Mouse (Mus musculus): ENCODE data around the gene Slc45a1. TPM values are rescaled to one million over a fixed set of nuclear protein-coding genes. Genes with fewer than 3 reads are reported as not detected.

The Slc45a1 gene
- not detected in 2 replicates for polyA plus RNA-seq (2014; fragmentation: Nextera tagmentation; extraction: Ambion mirVana)

GRCm38 (mm10) chr4:150651390-150652277 lies at the start of gene Slc45a1:
Slc45a1 (minus strand) TSS chr4:150652174.
- Histone ChIP-seq H3K4me3 (ENCODE audit: low read depth, low read length) (peak within 1 kb of the TSS; percentile 19), H3K9ac (peak within 1 kb of the TSS; percentile 4; the same call in 1 of the 2 replicates), H3K4me2 (peak within 1 kb of the TSS; percentile 49), H3K27ac (ENCODE audit: low read depth) (no peak within 1 kb of the TSS), H3K27me3 (ENCODE audit: insufficient read depth, low read length) (peaks cover 19% of the 10 kb centered on the region), H3K36me3 (ENCODE audit: insufficient read depth) (no peaks in the 10 kb centered on the region), H3K9me3 (ENCODE audit: low read depth, low read length) (no peaks in the 10 kb centered on the region), H3K4me1 (ENCODE audit: insufficient read depth) (no peaks in the 10 kb centered on the region)
- no peak for TF ChIP-seq CTCF (IDR thresholded peaks at IDR 0.05; ENCODE audit: low read depth)
- ATAC-seq (ENCODE audit: insufficient read depth) (no peak), DNase-seq (peak; percentile 26)
- WGBS, result 5% methylated on average over 41 of the region's 41 CpGs

- ATAC-seq (ENCODE audit: insufficient read depth), result no peak
- 94% methylated on average over 9 of the region's 9 CpGs for WGBS
- no peak for DNase-seq
- no peaks in the 10 kb centered on the region for H3K4me1 ChIP-seq (ENCODE audit: insufficient read depth)
- H3K4me3 ChIP-seq (ENCODE audit: low read depth, low read length), result no peak overlapping the region
- H3K9me3 ChIP-seq (ENCODE audit: low read depth, low read length), result no peaks in the 10 kb centered on the region
- no peak overlapping the region for H3K9ac ChIP-seq
- no peaks in the 10 kb centered on the region for H3K36me3 ChIP-seq (ENCODE audit: insufficient read depth)
- no peak overlapping the region for H3K27ac ChIP-seq (ENCODE audit: low read depth)
- no peak for TF ChIP-seq CTCF (IDR thresholded peaks at IDR 0.05; ENCODE audit: low read depth)
- no peaks in the 10 kb centered on the region for H3K27me3 ChIP-seq (ENCODE audit: insufficient read depth, low read length)
- no peak overlapping the region for H3K4me2 ChIP-seq
Measured at GRCm38 (mm10) chr4:150700849-150701248, 48.9 kb upstream of the Slc45a1 start.

DNA sequence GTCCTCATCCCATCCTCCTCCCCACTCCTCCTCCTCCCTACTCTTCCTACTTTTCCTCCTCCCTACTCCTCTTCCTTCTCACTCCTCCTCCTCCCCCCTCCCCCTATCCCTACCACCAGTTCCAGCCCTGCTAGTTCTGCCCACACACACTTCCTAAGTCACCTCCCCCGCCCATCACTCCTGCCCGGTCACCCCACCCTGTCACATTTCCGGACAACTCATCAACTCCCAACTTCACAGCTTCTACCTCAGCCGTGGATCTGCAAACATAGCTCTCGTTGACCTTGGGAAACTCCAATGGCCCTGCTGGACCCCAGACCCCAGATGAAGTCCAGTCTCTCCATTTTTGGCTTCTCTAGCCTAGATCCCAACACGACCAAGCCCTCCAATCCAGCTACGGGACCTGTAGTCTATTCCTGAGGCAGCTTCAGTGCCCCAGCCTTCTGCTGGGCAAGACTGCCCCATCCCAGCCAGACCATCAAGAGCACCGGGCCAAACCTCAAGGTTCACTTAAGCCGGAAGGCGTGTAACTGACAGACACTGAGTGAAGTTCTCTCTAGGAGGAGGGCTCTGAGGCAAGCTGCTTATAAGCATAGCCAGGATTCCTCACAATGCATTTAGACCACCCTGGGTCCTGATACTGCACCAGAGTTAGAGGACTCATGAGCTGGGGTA lies 42.6 kb upstream of the Slc45a1 start:
- Histone ChIP-seq H3K9ac (no peak overlapping the region), H3K4me2 (no peak overlapping the region), H3K9me3 (ENCODE audit: low read depth, low read length) (no peaks in the 10 kb centered on the region), H3K4me1 (ENCODE audit: insufficient read depth) (no peaks in the 10 kb centered on the region), H3K27me3 (ENCODE audit: insufficient read depth, low read length) (no peaks in the 10 kb centered on the region), H3K27ac (ENCODE audit: low read depth) (no peak overlapping the region), H3K4me3 (ENCODE audit: low read depth, low read length) (no peak overlapping the region), H3K36me3 (ENCODE audit: insufficient read depth) (no peaks in the 10 kb centered on the region)
- WGBS, result 47% methylated on average over 10 of the region's 10 CpGs
- no peak for TF ChIP-seq CTCF (IDR thresholded peaks at IDR 0.05; ENCODE audit: low read depth)
- DNase-seq, result no peak
- no peak for ATAC-seq (ENCODE audit: insufficient read depth)

DNA sequence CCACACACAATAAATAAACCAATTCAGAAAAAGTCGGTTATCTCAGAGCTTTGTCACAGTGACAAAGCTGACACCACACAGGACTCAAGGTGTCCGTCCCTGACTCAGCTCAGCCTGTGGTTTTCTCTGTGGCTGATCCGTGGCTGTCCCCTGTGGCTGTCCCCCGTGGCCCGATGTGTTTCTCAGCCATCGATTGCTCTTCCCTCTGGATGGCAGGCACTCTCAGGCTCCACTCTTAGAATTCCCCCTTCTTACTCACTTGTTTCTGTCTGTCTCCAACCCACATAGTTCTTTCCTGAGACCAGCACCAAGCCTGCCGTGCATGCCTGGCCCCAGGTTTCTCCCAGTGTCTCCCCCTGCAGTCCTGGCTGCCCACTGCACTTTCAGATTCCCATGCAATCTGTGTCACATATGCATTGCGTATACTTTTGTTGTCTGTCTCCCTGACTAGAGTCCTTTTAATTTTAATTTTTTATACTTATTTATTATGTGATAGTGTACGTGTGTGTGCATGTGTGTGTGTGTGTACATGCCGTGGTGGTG lies 41.0 kb upstream of the Slc45a1 start:
- no peak overlapping the region for H3K27ac ChIP-seq (ENCODE audit: low read depth)
- WGBS, result 63% methylated on average over 10 of the region's 10 CpGs
- H3K9ac ChIP-seq, result no peak overlapping the region
- H3K4me3 ChIP-seq (ENCODE audit: low read depth, low read length), result no peak overlapping the region
- H3K27me3 ChIP-seq (ENCODE audit: insufficient read depth, low read length), result no peaks in the 10 kb centered on the region
- no peaks in the 10 kb centered on the region for H3K9me3 ChIP-seq (ENCODE audit: low read depth, low read length)
- no peak overlapping the region for H3K4me2 ChIP-seq
- H3K4me1 ChIP-seq (ENCODE audit: insufficient read depth), result no peaks in the 10 kb centered on the region
- DNase-seq (no peak), ATAC-seq (ENCODE audit: insufficient read depth) (no peak)
- TF ChIP-seq CTCF (IDR thresholded peaks at IDR 0.05; ENCODE audit: low read depth), result peak; percentile 37
- no peaks in the 10 kb centered on the region for H3K36me3 ChIP-seq (ENCODE audit: insufficient read depth)

- Histone ChIP-seq H3K27ac (ENCODE audit: low read depth) (no peak overlapping the region), H3K9me3 (ENCODE audit: low read depth, low read length) (no peaks in the 10 kb centered on the region), H3K4me3 (ENCODE audit: low read depth, low read length) (no peak overlapping the region), H3K4me2 (no peak overlapping the region), H3K27me3 (ENCODE audit: insufficient read depth, low read length) (no peaks in the 10 kb centered on the region), H3K4me1 (ENCODE audit: insufficient read depth) (peaks cover 3% of the 10 kb centered on the region), H3K36me3 (ENCODE audit: insufficient read depth) (no peaks in the 10 kb centered on the region), H3K9ac (no peak overlapping the region)
- peak; percentile 68 for TF ChIP-seq CTCF (IDR thresholded peaks at IDR 0.05; ENCODE audit: low read depth)
- peak; percentile 50 for ATAC-seq (ENCODE audit: insufficient read depth)
- 60% methylated on average over 3 of the region's 3 CpGs for WGBS
- peak; percentile 73 for DNase-seq
Measured at GRCm38 (mm10) chr4:150690759-150691158, 38.8 kb upstream of the Slc45a1 start.

DNA sequence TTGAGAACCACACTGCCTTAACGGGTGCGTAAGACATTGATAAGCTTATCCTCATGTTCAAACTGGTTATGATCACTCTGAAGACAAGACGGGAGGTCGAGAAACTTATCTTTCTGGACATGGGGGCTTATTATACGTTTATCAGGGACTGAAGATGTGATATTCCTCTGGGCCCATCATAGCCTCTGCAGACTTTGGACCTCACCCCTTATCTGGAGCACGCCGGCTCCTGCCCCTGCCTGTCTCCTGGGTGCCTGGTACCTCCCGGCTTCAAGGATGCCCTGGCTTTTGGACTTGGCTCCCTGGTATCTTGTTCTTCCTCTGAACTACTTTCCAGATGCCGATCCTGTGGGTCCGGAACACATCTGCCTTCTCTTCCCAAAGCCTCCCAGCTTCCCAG lies 37.6 kb upstream of the Slc45a1 start:
- DNase-seq, result no peak
- Histone ChIP-seq H3K4me3 (ENCODE audit: low read depth, low read length) (no peak overlapping the region), H3K27me3 (ENCODE audit: insufficient read depth, low read length) (no peaks in the 10 kb centered on the region), H3K27ac (ENCODE audit: low read depth) (no peak overlapping the region), H3K9ac (no peak overlapping the region), H3K9me3 (ENCODE audit: low read depth, low read length) (no peaks in the 10 kb centered on the region), H3K4me1 (ENCODE audit: insufficient read depth) (peaks cover 10% of the 10 kb centered on the region), H3K4me2 (no peak overlapping the region), H3K36me3 (ENCODE audit: insufficient read depth) (no peaks in the 10 kb centered on the region)
- 80% methylated on average over 10 of the region's 10 CpGs for WGBS
- no peak for TF ChIP-seq CTCF (IDR thresholded peaks at IDR 0.05; ENCODE audit: low read depth)
- ATAC-seq (ENCODE audit: insufficient read depth), result no peak

Data from lung, embryonic 14.5 days (tissue).